Mouse (Mus musculus) kidney, embryonic 14.5 days (tissue): ENCODE measurements around the gene Tlcd2. TPM values are rescaled to one million over a fixed set of nuclear protein-coding genes. Genes with fewer than 3 reads are reported as not detected.
A peak's percentile ranks its signal among the peaks of the same experiment; 100 is the strongest.

Experiments used
- ATAC-seq: fragments of 200-750 bp; cut with Nextera tagmentation; 2 replicates; pipeline ENCODE4 v1.8.0; 2017; ENCODE audit warnings: moderate number of reproducible peaks, mild to moderate bottlenecking, moderate TSS enrichment, moderate library complexity; ENCODE audit not compliant: low FRiP score, low TSS enrichment
- H3K27ac ChIP-seq: fragments of 300-500 bp; sonication (generic); 2 replicates; pipeline ENCODE4 v1.5.1; 2014; ENCODE audit warnings: low read depth, mild to moderate bottlenecking, low read length, moderate library complexity, mixed read lengths
- H3K27me3 ChIP-seq: fragments of 300-500 bp; sonication (generic); 2 replicates; pipeline ENCODE4 v1.6.1; 2014; ENCODE audit warnings: mild to moderate bottlenecking, low read length; ENCODE audit not compliant: control insufficient read depth, insufficient read depth
- H3K36me3 ChIP-seq: fragments of 300-500 bp; sonication (generic); 2 replicates; pipeline ENCODE4 v1.6.1; 2014; ENCODE audit warnings: low read length, mixed read lengths; ENCODE audit not compliant: control insufficient read depth, insufficient read depth
- H3K4me1 ChIP-seq: fragments of 300-500 bp; sonication (generic); 2 replicates; pipeline ENCODE4 v1.6.1; 2014; ENCODE audit warnings: low read length, mixed read lengths; ENCODE audit not compliant: control insufficient read depth, insufficient read depth
- H3K4me2 ChIP-seq: fragments of 300-500 bp; sonication (generic); replicated peaks from 2 replicates; pipeline ENCODE4 v1.6.1; 2014; ENCODE audit warnings: low read depth, mild to moderate bottlenecking, low read length
- H3K4me3 ChIP-seq: fragments of 300-500 bp; sonication (generic); 2 replicates; pipeline ENCODE4 v1.5.1; 2014; ENCODE audit warnings: mild to moderate bottlenecking, low read length
- H3K9ac ChIP-seq: fragments of 300-500 bp; sonication (generic); 2 replicates; pipeline ENCODE4 v1.6.1; 2014; ENCODE audit warnings: low read depth, mild to moderate bottlenecking, low read length, moderate library complexity
- H3K9me3 ChIP-seq: fragments of 300-500 bp; sonication (generic); 2 replicates; pipeline ENCODE4 v1.6.1; 2016; ENCODE audit warnings: low read length; ENCODE audit not compliant: control insufficient read depth
- WGBS: fragments of 180-500 bp; shearing (Covaris S2); extraction: QIAGEN DNeasy Blood & Tissue Kit; methylation state at CpG from one replicate; pipeline ENCODE4 v1.1.7; 2014; 5-methylcytosine and 5-hydroxymethylcytosine counted together
- polyA plus RNA-seq: library from polyadenylated mRNA; unstranded; fragments of >200 nt; fragmentation: Nextera tagmentation; extraction: Ambion mirVana; gene quantifications from 2 replicates; pipeline ENCODE4 v1.2.1, GENCODE M21; 2014

The Tlcd2 gene
- polyA plus RNA-seq, 1 experiment from 2014 or later: 20.7 TPM

DNA sequence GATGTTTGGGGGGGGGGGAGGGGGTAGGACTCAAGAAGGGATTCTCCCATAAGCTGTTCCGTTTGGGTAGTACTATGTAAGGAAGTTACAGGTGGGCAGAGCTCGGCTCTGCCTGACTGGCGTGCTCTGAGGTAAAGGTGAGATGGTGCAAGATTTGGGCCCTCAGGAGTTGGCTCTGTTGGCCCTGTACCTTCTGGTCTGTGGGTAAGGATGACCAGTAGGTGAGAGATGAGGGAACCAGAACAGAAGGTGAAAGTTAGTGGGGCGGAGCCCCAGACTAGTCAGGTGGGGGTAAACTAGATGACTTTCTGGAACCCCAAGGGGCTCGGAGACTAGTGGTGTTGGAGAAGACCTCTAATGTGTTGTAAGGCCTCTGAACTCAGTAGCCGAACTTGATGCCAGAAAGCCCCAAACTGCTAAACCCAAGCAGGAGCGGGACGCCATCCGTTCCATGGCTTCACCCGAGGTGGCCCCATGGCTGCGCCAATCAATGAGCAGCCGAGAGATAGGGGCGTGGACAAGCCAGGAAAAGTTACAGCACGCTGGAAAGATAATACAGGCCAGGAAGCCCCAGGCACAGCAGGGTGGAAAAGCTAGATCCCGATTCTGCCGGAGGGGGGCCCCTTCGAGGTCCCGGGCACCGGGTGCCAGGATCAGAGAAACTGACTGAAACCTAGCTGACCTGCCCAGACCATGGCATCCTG, 6.1 kb downstream of the Tlcd2 start:
- peak; percentile 85 for ATAC-seq
- peak overlapping the region; percentile 61 for H3K9ac ChIP-seq
- peaks cover 3% of the 10 kb centered on the region; the same call in 1 of the 2 replicates for H3K9me3 ChIP-seq
- peak overlapping the region; percentile 76 for H3K4me2 ChIP-seq
- no peaks in the 10 kb centered on the region for H3K27me3 ChIP-seq
- H3K27ac ChIP-seq: no peak overlapping the region
- peak overlapping the region; percentile 44 for H3K4me3 ChIP-seq
- H3K4me1 ChIP-seq: peaks cover 16% of the 10 kb centered on the region
- 18% methylated on average over 19 of the region's 19 CpGs for WGBS
- H3K36me3 ChIP-seq: peaks cover 10% of the 10 kb centered on the region; the same call in 1 of the 2 replicates

DNA sequence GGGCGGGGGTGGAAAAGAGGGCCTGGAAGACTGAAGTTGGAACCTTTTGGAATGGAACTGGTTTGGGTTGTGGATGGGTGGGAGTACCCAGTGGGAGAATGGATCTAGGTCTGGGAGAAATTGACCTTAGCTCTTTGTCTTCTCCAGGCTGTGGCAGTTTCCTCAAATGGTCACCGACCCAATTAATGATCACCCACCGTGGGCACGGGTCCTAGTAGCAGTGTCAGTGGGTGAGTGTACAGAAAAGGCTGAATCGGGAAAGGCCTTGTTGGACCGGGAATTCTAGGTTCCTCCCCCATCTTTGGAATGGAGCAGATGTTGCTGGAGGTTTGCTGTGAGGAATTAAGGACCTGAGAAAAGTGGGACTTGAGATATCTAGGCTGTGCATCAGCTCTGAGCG, 6.9 kb downstream of the Tlcd2 start:
- Histone ChIP-seq H3K4me2 (peak overlapping the region; percentile 76), H3K4me3 (peak overlapping the region; percentile 44), H3K36me3 (peaks cover 10% of the 10 kb centered on the region; the same call in 1 of the 2 replicates), H3K27ac (no peak overlapping the region), H3K4me1 (peaks cover 8% of the 10 kb centered on the region; the same call in 1 of the 2 replicates), H3K27me3 (no peaks in the 10 kb centered on the region), H3K9ac (peak overlapping the region; percentile 61), H3K9me3 (peaks cover 3% of the 10 kb centered on the region; the same call in 1 of the 2 replicates)
- WGBS: 62% methylated on average over 7 of the region's 7 CpGs
- ATAC-seq: no peak

DNA sequence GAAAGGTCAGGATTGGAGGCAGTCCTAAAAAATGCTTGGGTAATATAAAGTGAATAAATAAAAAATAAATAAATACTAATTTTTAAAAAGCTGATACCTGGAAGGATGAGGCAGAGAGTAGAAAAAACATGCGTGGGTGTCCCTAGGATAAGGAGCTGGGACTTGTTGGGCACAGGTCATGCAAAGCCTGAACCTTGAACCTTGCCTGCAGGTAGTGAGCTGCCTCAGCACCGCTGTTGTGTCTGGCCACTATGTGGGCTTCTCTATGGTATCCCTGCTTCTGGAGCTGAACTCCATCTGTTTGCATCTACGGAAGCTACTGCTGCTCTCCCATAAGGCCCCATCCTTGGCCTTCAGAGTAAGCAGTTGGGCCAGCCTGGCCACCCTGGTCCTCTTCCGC, 7.7 kb downstream of the Tlcd2 start:
- WGBS: 94% methylated on average over 4 of the region's 4 CpGs

DNA sequence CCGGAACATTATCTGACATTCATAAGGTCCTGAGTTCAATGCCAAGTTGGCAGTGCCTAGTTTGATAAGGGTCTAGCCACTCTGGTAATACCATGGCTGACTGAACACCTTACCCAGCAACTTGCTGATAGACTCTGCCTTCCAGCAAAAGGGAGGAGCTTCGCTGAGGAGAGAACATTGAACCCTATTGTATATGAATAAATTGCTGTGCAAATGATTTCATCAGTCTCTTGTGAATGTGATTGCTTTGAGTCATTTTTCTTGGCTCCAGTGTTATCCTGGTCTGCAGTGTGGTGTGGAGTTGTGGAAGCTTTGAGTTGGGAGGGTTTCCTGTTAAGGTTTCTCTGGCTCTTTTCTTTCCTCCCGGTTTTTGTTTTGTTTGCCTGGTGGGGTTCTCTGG, 9.2 kb downstream of the Tlcd2 start:
- Histone ChIP-seq H3K9me3 (peaks cover 3% of the 10 kb centered on the region; the same call in 1 of the 2 replicates), H3K4me1 (peaks cover 5% of the 10 kb centered on the region; the same call in 1 of the 2 replicates), H3K4me3 (no peak overlapping the region), H3K4me2 (no peak overlapping the region), H3K9ac (no peak overlapping the region), H3K36me3 (peaks cover 3% of the 10 kb centered on the region; the same call in 1 of the 2 replicates), H3K27ac (no peak overlapping the region), H3K27me3 (no peaks in the 10 kb centered on the region)
- ATAC-seq: no peak
- 75% methylated on average over 3 of the region's 3 CpGs for WGBS

More for the DNA sequence above, 7.7 kb downstream of the Tlcd2 start:
- Histone ChIP-seq H3K9me3 (peaks cover 3% of the 10 kb centered on the region; the same call in 1 of the 2 replicates), H3K36me3 (peaks cover 10% of the 10 kb centered on the region; the same call in 1 of the 2 replicates), H3K4me1 (peaks cover 5% of the 10 kb centered on the region; the same call in 1 of the 2 replicates), H3K9ac (no peak overlapping the region), H3K4me3 (no peak overlapping the region), H3K27me3 (no peaks in the 10 kb centered on the region), H3K4me2 (no peak overlapping the region), H3K27ac (no peak overlapping the region)
- no peak for ATAC-seq

DNA sequence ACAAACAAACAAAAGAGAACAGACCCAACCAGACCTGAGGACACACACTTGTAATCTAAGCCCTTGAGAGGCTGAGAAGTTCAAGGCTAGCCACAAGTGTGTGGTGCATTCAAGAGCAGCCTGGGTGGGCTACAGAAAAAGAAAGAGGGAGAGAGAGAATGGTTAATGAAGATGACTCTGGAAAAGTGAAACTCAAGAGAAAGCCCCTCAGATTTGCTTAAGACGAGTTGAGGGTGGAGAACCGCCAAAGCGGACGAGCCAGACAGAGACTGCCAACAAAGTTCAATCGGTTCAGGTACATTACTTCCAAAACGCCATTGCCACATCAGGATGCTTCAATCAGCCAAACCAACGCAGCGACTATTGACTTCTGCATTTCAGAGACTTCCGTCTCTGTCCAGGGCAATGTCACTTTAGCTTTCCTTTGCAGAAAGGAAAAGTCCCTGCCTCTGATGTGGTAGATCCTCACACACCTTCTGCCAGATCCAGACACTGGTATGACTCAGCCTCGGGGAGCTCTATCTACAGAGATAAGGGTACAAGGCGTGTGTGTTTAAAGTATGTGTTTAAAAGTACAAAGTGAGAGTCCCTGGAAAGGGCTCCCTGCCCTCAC, 11.1 kb downstream of the Tlcd2 start:
- ATAC-seq: no peak
- no peak overlapping the region for H3K4me2 ChIP-seq
- no peak overlapping the region for H3K27ac ChIP-seq
- peaks cover 1% of the 10 kb centered on the region; the same call in 1 of the 2 replicates for H3K4me1 ChIP-seq
- no peaks in the 10 kb centered on the region for H3K9me3 ChIP-seq
- H3K4me3 ChIP-seq: no peak overlapping the region
- no peaks in the 10 kb centered on the region for H3K36me3 ChIP-seq
- WGBS: 78% methylated on average over 11 of the region's 11 CpGs
- H3K27me3 ChIP-seq: no peaks in the 10 kb centered on the region
- no peak overlapping the region for H3K9ac ChIP-seq

DNA sequence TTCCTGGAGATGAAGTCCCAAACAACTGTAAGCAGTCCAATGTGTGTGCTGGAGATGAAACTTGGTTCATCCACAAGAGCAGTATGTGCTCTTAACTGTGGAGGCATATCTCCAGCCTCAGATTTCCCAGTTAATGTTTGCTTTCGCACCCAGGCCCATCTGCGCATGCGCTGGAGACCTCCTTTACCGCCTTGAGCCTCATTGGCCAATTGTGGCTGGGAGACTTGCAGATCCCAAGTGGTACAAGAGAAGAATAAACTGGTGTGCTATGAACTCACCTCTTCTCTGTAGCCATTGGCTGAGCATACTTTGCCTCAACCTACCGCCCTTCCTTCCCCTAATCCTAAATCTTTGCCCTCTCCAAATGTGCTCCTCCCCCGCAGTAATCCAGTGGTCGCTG, 11.9 kb downstream of the Tlcd2 start:
- H3K4me1 ChIP-seq: no peaks in the 10 kb centered on the region
- no peak overlapping the region for H3K9ac ChIP-seq
- no peak overlapping the region for H3K4me3 ChIP-seq
- no peak for ATAC-seq
- no peak overlapping the region for H3K27ac ChIP-seq
- H3K27me3 ChIP-seq: no peaks in the 10 kb centered on the region
- WGBS: 69% methylated on average over 7 of the region's 7 CpGs
- no peaks in the 10 kb centered on the region for H3K9me3 ChIP-seq
- no peak overlapping the region for H3K4me2 ChIP-seq
- no peaks in the 10 kb centered on the region for H3K36me3 ChIP-seq

DNA sequence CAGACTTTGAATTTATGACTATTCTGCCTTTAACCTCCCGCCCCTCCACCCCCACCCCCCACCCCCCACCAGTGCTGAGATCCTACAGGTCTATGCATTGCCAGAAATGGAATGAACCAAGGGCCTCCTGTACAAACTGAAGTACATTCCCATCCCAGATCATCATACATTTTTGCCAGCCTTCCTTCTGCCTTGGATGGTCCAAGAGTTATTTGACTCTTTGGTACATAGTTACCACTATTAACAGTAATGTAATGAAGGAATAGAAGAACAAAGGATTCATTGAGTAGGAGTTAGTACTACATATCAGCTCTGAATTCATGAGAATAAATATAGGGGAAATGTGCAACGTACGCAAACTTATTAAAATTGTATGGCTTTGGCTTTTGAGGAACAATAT, 24.7 kb downstream of the Tlcd2 start:
- peak; percentile 4; the same call in 1 of the 2 replicates for ATAC-seq
- Histone ChIP-seq H3K9ac (no peak overlapping the region), H3K4me2 (peak overlapping the region; percentile 33), H3K27me3 (no peaks in the 10 kb centered on the region), H3K9me3 (no peaks in the 10 kb centered on the region), H3K27ac (no peak overlapping the region), H3K4me1 (peaks cover 8% of the 10 kb centered on the region; the same call in 1 of the 2 replicates), H3K36me3 (peaks cover 26% of the 10 kb centered on the region), H3K4me3 (peak overlapping the region; percentile 100)
- 18% methylated on average over 3 of the region's 3 CpGs for WGBS

DNA sequence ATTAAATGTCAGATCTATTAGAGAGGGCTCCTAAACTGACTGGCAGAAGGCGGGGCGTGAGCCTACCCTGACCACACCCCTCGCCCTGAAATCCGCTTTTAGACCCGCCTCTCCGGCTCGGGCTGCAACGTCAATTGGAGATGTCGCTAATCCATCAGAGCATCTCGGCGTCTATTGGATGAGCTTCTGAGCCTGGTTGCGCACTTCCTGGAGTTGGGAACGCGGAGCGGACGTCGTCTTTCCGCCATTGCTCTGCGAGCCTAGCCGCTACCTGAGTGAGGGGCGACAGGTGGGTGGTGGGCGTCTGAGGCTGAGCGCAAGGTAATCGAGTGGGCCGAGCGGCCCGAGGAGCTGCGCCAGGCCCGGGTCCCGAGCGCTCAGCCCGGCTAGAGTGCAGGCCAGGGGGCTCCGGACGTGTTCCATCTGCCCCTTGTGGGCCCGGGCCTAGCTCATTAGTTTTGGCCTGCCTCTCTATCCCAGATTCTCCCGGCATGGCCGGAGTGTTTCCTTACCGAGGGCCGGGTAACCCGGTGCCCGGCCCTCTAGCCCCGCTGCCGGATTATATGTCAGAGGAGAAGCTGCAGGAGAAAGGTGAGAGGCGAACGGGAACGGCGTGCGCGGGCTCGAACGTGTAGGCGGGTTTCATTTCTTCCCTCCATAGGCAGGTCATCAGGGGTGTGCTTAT, 25.2 kb downstream of the Tlcd2 start, which contains the start of gene Prpf8:
Gene Prpf8, plus strand, starts transcription at position 216 of the 685 bp plus-strand sequence.
- Histone ChIP-seq H3K4me3 (peak within 1 kb of the TSS; percentile 100), H3K4me1 (peaks cover 8% of the 10 kb centered on the region; the same call in 1 of the 2 replicates), H3K9ac (peak within 1 kb of the TSS; percentile 94), H3K27ac (peak within 1 kb of the TSS; percentile 72; the same call in 1 of the 2 replicates), H3K27me3 (no peaks in the 10 kb centered on the region), H3K9me3 (no peaks in the 10 kb centered on the region), H3K36me3 (peaks cover 32% of the 10 kb centered on the region), H3K4me2 (peak within 1 kb of the TSS; percentile 67)
- ATAC-seq: peak; percentile 100
- WGBS: under 1% methylated on average over 52 of the region's 52 CpGs
